Mouse (Mus musculus): ENCODE data around the gene Pax2. TPM values are rescaled to one million over a fixed set of nuclear protein-coding genes. Genes with fewer than 3 reads are reported as not detected.

Gene Pax2
- polyA plus RNA-seq, 1 experiment from 2014 or later, result 198 TPM

GRCm38 (mm10) chr19:44748271-44748670, 7.6 kb upstream of the Pax2 start:
- TF ChIP-seq CTCF (IDR thresholded peaks at IDR 0.05), result no peak
- DNase-seq (ENCODE audit: low read depth, low spot score) (no peak), ATAC-seq (no peak)
- H3K27me3 ChIP-seq, result no peaks in the 10 kb centered on the region
- ChIA-PET CTCF (interaction anchor here (1.8 to 2.2 kb wide), 3 partner anchors 11 to 167 kb away, joined by 4 to 9 read pairs (median 8); no protein-coding TSS in a partner anchor), POLR2A (interaction anchor here (0.6 to 8.1 kb wide), 9 partner anchors 9 to 165 kb away, joined by 3 to 191 read pairs (median 5); partner anchors contain the start of gene Pax2)
- in situ Hi-C loops (cut with MboI; ENCODE audit: low pct_unique_long_range_greater_than_20kb), result no loop called here

DNA sequence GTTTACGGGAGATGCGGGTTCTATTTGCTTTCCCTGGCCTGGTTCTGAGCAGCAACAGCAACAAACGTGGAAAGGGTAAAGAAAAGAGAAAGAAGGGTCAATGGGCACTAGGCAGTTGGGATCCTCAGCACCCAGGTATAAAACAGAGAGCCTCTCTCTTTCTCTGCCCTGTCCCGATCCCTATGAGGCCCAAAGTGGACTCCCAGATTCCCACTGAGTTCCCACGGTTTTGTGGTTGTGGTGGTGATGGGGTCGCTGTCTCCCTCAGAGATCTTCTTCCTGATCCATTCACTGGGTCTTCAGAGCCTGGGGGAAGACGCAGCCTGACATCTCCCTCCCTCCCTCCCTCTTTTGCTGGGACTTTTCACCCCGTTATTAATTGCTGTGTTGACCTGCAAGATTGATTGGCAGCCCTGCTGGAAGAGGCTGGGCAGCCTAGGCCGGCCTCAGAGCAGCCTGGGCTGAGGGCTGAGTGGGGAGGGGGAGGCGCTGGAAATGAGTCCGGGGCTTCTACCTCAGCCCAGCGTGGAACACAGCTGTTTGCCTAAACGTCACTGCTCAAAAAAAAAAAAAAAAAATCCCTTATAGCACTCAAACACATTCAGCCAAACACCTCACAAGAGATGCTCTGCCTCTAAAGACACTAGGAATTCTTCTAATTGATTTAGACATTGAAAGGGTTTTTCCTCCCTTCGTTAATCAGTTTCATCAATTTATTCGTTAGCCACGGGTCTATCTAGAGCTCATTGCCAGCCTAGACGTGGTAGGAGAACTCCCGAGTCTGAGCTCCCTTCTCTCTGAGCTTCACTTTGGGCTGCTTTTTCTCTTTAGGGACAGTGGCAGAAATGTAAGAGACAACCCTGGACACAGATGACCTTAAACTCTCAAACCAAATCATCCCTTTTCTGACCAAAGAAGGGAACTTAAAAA, 6.5 kb upstream of the Pax2 start:
- no peaks in the 10 kb centered on the region for H3K27me3 ChIP-seq
- in situ Hi-C loops (cut with MboI; ENCODE audit: low pct_unique_long_range_greater_than_20kb), result no loop called here
- ATAC-seq (no peak), DNase-seq (ENCODE audit: low read depth, low spot score) (no peak)
- CTCF ChIA-PET, result interaction anchor here (1.4 to 2.2 kb wide), 4 partner anchors 10 to 168 kb away, joined by 4 to 9 read pairs (median 6); no protein-coding TSS in a partner anchor
- POLR2A ChIA-PET, result interaction anchor here (0.6 to 8.1 kb wide), 19 partner anchors 9 to 266 kb away, joined by 3 to 191 read pairs (median 5); partner anchors contain the start of gene Pax2
- TF ChIP-seq CTCF (IDR thresholded peaks at IDR 0.05), result no peak

- DNase-seq (ENCODE audit: low read depth, low spot score), result no peak
- ChIA-PET CTCF (interaction anchor here (1.4 to 2.2 kb wide), 2 partner anchors 11 to 167 kb away, joined by 5 to 8 read pairs; no protein-coding TSS in a partner anchor), POLR2A (interaction anchor here (0.6 to 8.1 kb wide), 16 partner anchors 10 to 265 kb away, joined by 3 to 191 read pairs (median 5); partner anchors contain the start of gene Pax2)
- no peak for TF ChIP-seq CTCF (IDR thresholded peaks at IDR 0.05)
- in situ Hi-C loops (cut with MboI; ENCODE audit: low pct_unique_long_range_greater_than_20kb), result loop anchor here (5.0 kb wide), 2 partner anchors 163 to 267 kb away; no protein-coding TSS in a partner anchor
- peak; percentile 45 for ATAC-seq
- H3K27me3 ChIP-seq, result no peaks in the 10 kb centered on the region
Measured at GRCm38 (mm10) chr19:44750051-44751041, 5.5 kb upstream of the Pax2 start.

GRCm38 (mm10) chr19:44751042-44751441, 4.8 kb upstream of the Pax2 start:
- in situ Hi-C loops (cut with MboI; ENCODE audit: low pct_unique_long_range_greater_than_20kb), result loop anchor here (5.0 kb wide), 2 partner anchors 164 to 266 kb away; no protein-coding TSS in a partner anchor
- ATAC-seq (no peak), DNase-seq (ENCODE audit: low read depth, low spot score) (no peak)
- no peaks in the 10 kb centered on the region for H3K27me3 ChIP-seq
- ChIA-PET CTCF (no interaction called here), POLR2A (interaction anchor here (0.9 to 8.1 kb wide), 5 partner anchors 10 to 167 kb away, joined by 3 to 191 read pairs (median 6); partner anchors contain the start of gene Pax2)
- TF ChIP-seq CTCF (IDR thresholded peaks at IDR 0.05), result no peak

GRCm38 (mm10) chr19:44751551-44751950, 4.3 kb upstream of the Pax2 start:
- ATAC-seq (no peak), DNase-seq (ENCODE audit: low read depth, low spot score) (no peak)
- H3K27me3 ChIP-seq, result no peaks in the 10 kb centered on the region
- no peak for TF ChIP-seq CTCF (IDR thresholded peaks at IDR 0.05)
- CTCF ChIA-PET, result interaction anchor here (0.8 to 1.8 kb wide), 2 partner anchors 137 to 169 kb away, joined by 3 to 7 read pairs; no protein-coding TSS in a partner anchor
- in situ Hi-C loops (cut with MboI; ENCODE audit: low pct_unique_long_range_greater_than_20kb), result loop anchor here (5.0 kb wide), 2 partner anchors 164 to 266 kb away; no protein-coding TSS in a partner anchor
- POLR2A ChIA-PET, result interaction anchor here (0.6 to 8.1 kb wide), 6 partner anchors 9 to 167 kb away, joined by 3 to 191 read pairs (median 4); partner anchors contain the start of gene Pax2

GRCm38 (mm10) chr19:44752056-44752940, 3.5 kb upstream of the Pax2 start:
- ATAC-seq, result no peak
- DNase-seq (ENCODE audit: low read depth, low spot score), result no peak
- ChIA-PET CTCF (interaction anchor here (0.7 to 1.8 kb wide), 5 partner anchors 136 to 279 kb away, joined by 3 to 7 read pairs (median 3); no protein-coding TSS in a partner anchor), POLR2A (interaction anchor here (0.6 to 8.1 kb wide), 15 partner anchors 9 to 441 kb away, joined by 3 to 191 read pairs (median 4); partner anchors contain the start of gene Pax2)
- TF ChIP-seq CTCF (IDR thresholded peaks at IDR 0.05), result no peak
- in situ Hi-C loops (cut with MboI; ENCODE audit: low pct_unique_long_range_greater_than_20kb), result loop anchor here (5.0 kb wide), 2 partner anchors 165 to 265 kb away; no protein-coding TSS in a partner anchor
- H3K27me3 ChIP-seq, result no peaks in the 10 kb centered on the region

GRCm38 (mm10) chr19:44753361-44753760, 2.5 kb upstream of the Pax2 start:
- in situ Hi-C loops (cut with MboI; ENCODE audit: low pct_unique_long_range_greater_than_20kb), result loop anchor here (5.0 kb wide), 2 partner anchors 166 to 264 kb away; no protein-coding TSS in a partner anchor
- POLR2A ChIA-PET, result interaction anchor here (0.6 to 8.1 kb wide), 7 partner anchors 8 to 157 kb away, joined by 3 to 191 read pairs (median 8); partner anchors contain the start of gene Pax2
- CTCF ChIA-PET, result interaction anchor here (1.2 to 2.2 kb wide), 5 partner anchors 14 to 171 kb away, joined by 3 to 7 read pairs (median 3); no protein-coding TSS in a partner anchor
- no peak for TF ChIP-seq CTCF (IDR thresholded peaks at IDR 0.05)
- no peak for DNase-seq (ENCODE audit: low read depth, low spot score)
- no peak for ATAC-seq
- no peaks in the 10 kb centered on the region for H3K27me3 ChIP-seq
